Mouse (Mus musculus) cerebellum, adult 9-10 months (tissue): ENCODE results near the gene Lim2.
"Not testable (repeated sequence)": the region's sequence is repeated elsewhere in the genome, so short reads cannot be mapped to it uniquely, and the experiment has no call there.

Experiments used
- DNase-seq: peaks from one replicate; pipeline ENCODE4 v3.0.0; 2022

Lim2 gene

DNA sequence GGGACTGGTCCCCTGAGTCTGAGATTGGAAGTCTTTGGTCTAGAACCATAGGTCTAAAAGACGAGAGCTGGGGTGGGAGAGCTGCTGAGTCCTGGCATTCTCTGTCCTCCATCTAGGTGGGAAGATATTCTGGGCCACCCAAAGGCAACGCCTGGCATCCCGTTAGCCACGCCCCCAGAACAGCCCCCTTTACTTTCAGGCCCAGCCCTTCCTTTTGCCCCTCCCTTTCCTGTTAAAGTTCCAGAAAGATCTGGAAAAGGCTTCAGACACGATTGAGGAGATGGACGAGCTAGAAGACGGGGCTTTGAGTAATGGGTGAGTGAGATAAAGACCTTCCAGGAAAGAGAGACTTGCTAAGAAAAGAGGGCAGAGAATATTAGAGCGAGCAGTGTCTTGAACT lies at the start of gene Lim2:
Lim2 (plus strand) TSS at position 265 of the 400 bp plus-strand sequence.
- DNase-seq = no peak

DNA sequence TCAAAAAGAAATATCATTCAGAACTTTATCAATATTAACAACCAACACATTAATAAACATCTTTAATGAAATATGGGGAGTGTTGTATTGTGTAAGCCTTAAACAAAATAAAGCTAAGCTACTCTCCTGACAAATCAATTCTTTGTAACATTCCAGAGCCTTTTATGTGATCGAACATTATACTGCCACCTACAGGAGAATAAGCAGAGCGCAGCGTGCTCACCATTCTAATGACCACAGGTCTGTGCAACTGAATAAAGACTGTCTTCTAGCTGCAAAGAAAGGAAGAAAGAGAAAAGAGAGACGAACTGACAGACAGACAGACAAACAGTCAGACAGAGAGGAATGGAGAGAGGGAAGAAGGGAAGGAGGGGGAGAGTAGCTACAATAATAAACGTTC lies 49.2 kb upstream of the Lim2 start:
- peak; percentile 15 for DNase-seq

- DNase-seq = no peak
These were observed 34.9 kb upstream of the Lim2 start for GRCm38 (mm10) chr7:43392349-43393121.

DNA sequence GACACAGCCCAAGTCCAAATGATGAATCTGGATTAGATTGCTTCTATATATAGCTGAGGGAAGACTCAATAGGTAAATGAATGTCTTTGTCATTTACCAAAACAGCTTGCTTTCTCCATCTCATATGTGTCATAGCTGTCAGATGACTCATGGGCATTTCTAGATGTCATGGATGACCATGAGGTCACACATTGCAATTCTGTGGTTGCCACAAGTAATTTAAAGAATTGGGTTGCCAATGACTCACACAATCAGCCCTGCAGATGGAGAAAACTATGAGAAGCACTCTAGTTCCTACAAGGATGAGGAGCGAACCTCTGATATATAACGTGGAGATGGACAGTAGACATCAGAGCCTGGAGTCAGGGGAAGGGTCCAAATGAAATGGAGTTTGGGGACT lies 28.0 kb upstream of the Lim2 start:
- DNase-seq = no peak

DNA sequence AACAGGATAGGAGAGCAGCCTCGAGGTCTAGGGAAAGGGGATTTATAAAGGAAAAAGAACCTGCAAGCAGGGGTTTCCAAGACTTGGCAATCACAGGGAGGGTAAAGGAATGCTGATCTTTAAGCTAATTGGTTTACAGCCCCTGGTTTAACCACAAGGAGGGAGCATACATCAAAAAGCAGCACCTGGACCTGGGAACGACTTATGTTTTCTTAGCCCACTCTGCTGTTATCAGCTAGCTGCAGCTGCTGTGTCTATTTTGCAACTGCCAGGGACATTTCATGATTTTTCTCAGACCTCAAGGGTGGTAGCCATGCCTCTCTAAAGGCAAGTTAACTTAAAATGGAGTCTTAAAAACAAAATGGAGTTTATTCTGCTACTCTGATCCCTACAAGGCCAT lies 24.8 kb upstream of the Lim2 start:
- DNase-seq = no peak

DNA sequence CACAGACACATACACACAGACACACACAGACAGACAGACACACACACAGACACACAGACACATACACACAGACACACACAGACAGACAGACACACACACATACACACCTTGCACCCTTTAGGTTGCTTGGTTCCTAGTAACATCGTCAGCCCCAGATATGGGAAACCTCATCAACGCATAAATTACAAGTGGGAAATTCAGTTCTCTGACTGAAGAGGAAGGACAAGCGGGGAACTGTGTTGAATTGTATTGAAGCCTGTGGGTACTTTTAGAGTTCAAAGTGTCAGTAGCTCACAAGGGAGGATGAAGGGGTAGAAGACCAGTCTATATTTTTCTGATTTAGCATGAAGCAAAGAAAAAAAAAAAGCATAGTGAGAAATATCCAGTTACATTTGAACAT lies 19.9 kb upstream of the Lim2 start:
- DNase-seq = no peak

- no peak for DNase-seq
These were observed 19.3 kb upstream of the Lim2 start, which contains the start of gene Siglecg for GRCm38 (mm10) chr7:43408131-43408553. Gene Siglecg (plus strand): TSS chr7:43408204.

GRCm38 (mm10) chr7:43409084-43409483 lies 18.4 kb upstream of the Lim2 start:
- DNase-seq = no peak

DNA sequence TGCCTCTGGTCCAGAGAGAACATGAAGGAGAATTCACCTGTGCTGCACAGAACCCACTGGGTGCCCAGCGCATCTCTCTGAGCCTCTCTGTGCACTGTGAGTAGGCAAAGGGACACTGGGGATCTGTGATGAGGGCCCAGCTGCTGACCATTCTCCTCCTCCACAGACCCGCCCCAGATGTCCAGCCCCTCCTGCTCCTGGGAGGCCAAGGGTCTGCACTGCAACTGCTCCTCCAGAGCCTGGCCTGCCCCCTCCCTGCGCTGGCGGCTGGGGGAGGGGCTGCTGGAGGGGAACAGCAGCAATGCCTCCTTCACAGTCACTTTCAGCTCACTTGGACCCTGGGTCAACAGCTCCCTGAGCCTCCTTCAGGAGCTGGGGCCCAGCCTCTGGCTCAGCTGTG lies 15.7 kb upstream of the Lim2 start:
- not testable (repeated sequence) for DNase-seq

DNA sequence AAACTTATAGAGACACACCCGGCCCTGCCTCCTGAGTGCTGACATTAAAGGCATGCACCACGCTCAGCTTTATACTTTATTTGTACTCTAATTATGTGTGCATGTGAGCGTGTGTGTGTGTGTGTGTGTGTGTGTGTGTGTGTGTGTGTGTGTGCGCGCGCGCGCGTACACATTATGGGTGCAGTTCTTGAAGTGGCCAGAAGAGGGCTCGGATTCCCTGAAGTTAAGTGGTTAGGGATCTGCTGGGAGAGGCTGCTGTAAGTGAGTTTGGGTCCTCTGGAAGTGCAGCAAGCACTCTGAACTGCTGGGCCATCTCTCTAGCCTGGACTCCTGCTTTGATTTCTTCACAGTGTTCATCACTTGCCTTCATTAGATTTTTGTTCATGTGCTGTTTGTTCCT lies 10.2 kb upstream of the Lim2 start:
- no peak for DNase-seq

- peak; percentile 77 for DNase-seq
These were observed 4.4 kb upstream of the Lim2 start for GRCm38 (mm10) chr7:43422995-43423617.

- DNase-seq = no peak
These were observed 3.4 kb upstream of the Lim2 start for GRCm38 (mm10) chr7:43423991-43424625.

GRCm38 (mm10) chr7:43429500-43429899 lies 2.0 kb downstream of the Lim2 start:
- no peak for DNase-seq

DNA sequence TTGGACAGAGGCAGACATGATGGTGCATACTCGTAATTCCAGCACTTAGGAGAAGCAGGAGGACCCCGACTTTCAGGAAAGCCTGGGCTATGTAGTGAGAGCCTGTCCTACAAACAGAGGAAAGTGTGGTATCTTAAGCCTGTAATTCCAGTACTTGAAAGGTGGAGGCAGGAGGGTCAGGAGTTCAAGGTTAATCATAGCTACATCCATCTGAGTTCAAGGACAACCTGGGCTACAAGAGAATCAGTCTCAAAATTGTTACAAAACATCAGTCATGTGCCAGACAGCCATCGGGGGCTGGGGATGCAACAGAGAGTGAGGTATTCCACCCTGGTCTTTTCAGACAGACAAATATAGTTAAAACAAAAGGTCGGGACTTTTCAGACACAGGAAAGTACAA lies 5.4 kb downstream of the Lim2 start:
- DNase-seq = no peak

- DNase-seq = no peak
These were observed 7.2 kb downstream of the Lim2 start for GRCm38 (mm10) chr7:43434676-43435075.

GRCm38 (mm10) chr7:43436341-43437255 lies 9.1 kb downstream of the Lim2 start, which contains the start of gene Nkg7:
Gene Nkg7 (plus strand): TSS chr7:43437073.
- no peak for DNase-seq

DNA sequence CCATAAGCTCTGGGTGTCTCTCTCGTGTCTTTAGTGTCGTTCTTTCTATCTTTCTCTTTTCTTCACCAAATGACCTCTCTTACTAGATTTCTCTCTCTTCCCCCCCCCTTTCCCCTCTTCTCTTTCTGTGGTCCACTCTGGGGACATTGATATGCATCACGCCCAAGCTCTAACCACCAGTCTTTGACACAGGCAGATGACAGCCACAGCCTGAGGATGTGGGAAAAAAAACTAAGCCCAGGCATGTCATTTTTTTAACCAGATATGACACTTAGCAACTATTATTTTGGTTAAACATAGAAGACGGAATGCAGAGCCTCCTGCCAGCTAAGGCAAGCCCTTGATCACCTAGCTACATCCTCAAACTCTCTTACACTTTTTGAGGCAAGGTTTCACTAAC lies 11.1 kb downstream of the Lim2 start:
- no peak for DNase-seq

DNA sequence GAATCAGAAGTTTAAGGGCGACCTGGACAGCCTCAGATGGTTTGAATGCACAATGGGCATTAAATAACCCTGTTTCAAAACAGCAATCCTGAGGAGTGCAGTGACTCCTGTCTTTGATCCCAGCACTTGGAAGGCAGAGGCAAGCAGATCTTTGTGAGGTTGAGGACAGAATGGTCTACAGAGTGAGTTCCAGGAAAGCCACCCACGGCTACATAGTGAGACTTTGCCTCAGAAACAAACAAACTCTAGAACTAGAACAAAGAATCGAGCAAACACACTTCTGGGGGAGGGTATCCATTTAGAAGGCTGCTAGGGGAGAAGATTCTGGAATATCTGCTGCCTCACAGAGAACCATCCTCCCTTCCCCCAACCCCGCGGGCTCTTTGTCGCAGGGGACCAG lies 13.0 kb downstream of the Lim2 start, which contains the start of gene Cldnd2:
Cldnd2 (plus strand) TSS at position 301 of the 400 bp plus-strand sequence.
- DNase-seq = no peak

DNA sequence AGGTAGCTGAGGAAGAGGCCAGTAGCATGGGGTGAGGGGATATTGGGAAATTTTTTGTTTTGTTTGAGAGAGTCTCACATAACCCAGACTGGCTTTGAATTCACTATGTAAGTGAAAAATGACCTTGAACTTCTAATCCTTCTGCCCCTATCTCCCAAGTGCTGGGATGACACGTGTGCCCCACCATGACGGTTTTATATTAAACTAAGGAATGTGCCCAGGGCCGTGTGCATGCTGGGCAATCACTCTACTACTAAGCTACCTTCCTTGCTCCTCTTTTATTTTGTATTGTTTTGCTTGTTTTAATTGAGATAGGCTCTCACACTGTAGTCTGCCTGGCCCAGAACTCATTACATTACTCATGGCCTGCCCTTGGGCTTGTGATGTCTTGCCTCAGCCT lies 13.6 kb downstream of the Lim2 start:
- no peak for DNase-seq

DNA sequence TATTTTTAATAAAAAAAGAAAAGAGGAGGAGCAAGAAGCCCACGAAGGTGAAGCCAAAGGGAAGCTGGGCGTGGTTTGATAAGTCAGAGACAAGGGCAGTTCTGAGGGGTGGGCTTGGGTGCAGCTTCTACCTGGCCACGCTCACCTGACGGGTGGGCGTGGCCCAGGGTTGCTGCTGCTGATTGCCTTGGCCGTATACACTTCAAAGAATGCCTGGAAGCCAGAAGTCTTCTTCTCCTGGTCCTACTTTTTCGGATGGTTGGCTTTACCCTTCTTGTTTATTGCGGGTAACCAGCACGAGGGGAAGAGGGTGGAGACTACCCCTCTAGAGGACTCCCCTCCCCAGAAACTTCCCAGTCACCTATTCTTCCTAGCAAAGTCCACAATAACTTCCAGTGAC lies 15.2 kb downstream of the Lim2 start:
- DNase-seq = peak; percentile 49

DNA sequence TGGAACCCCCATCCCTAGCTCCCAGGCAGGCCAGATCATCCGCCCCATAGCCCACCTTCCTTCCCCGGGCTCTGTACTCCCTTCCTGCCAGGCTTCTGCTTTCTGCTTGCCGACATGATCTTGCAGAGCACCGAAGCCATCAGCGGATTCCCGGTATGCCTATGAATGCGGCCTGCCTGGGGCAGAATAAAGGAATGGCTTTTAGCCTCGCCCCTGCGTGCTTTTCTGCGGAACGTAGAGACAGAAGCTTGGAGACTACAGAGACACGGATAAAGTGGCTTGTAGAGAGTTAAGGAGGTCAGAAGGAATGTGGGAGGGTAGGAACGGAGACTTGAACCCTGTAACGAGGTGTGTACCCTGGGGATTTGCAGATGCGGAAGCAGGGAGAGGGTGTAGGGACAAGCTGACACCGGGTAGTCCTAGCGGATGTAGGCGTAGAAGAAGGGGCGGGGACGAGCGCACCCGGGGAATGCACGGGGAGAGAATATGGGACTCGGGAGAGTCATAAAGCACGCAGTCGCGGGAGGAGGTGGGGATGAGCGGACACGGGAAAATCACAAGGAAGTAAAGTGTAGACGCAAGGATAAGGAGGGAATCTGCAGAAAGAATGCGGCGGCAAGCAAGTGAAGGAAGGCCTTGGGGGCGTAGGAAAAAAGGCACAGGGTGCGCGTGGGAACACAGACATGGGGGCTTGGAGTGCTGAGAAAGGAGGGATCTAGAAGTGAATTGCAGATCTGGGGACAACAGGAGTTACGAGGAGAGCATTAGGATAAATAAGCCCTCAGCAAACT lies 15.9 kb downstream of the Lim2 start:
- DNase-seq = peak; percentile 71

DNA sequence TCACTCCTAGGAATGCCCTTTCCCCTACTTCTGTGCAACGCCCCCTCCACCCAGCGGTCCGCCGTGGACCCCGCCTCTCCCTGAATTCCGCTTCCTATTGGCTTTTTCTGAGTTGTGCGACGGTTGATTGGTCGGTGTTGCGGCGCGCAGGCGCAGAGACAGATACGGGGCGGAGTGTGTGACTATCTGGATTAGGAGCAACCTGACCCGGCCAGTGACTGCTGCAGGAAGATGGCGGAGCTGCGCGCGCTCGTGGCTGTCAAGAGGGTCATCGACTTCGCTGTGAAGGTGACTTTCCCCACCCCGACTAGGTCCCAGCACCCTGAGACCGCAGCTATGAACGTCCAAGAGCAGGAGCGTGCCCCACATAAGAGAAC lies 16.4 kb downstream of the Lim2 start, which contains the start of the genes Etfb and Gm45233:
Etfb (plus strand) TSS at position 167 of the 377 bp plus-strand sequence.
Gm45233 (plus strand) TSS at position 212 of the 377 bp plus-strand sequence.
- DNase-seq = peak; percentile 95
